Mouse (Mus musculus) kidney, postnatal 0 days (tissue): Measurements from ENCODE around the gene Olfr1386. TPM values are rescaled to one million over a fixed set of nuclear protein-coding genes. Genes with fewer than 3 reads are reported as not detected.
"Not testable (repeated sequence)": the region's sequence is repeated elsewhere in the genome, so short reads cannot be mapped to it uniquely, and the experiment has no call there.

Experiments
- ATAC-seq: fragments of 200-750 bp; cut with Nextera tagmentation; replicated peaks from 2 replicates; pipeline ENCODE4 v1.8.0; 2017; ENCODE audit warnings: low read depth, moderate number of reproducible peaks, moderate TSS enrichment, moderate library complexity; ENCODE audit not compliant: low FRiP score
- DNase-seq: peaks from one replicate; pipeline ENCODE4 v3.0.0-alpha.2; 2016; ENCODE audit warnings: low spot score
- H3K27ac ChIP-seq: fragments of 300-500 bp; sonication (generic); 2 replicates; pipeline ENCODE4 v1.5.1; 2014; ENCODE audit warnings: mild to moderate bottlenecking
- H3K27me3 ChIP-seq: fragments of 300-500 bp; sonication (generic); 2 replicates; pipeline ENCODE4 v1.6.1; 2014; ENCODE audit warnings: low read length, mixed read lengths; ENCODE audit not compliant: insufficient read depth
- H3K36me3 ChIP-seq: fragments of 300-500 bp; sonication (generic); 2 replicates; pipeline ENCODE4 v1.6.1; 2014; ENCODE audit warnings: low read length, mixed read lengths; ENCODE audit not compliant: insufficient read depth
- H3K4me1 ChIP-seq: fragments of 300-500 bp; sonication (generic); replicated peaks from 2 replicates; pipeline ENCODE4 v1.6.1; 2014; ENCODE audit warnings: antibody characterized with exemption, low read length, mixed read lengths; ENCODE audit not compliant: insufficient read depth
- H3K4me2 ChIP-seq: fragments of 300-500 bp; sonication (generic); 2 replicates; pipeline ENCODE4 v1.6.1; 2014; ENCODE audit warnings: mild to moderate bottlenecking, low read length, moderate library complexity, mixed read lengths
- H3K4me3 ChIP-seq: fragments of 300-500 bp; sonication (generic); replicated peaks from 2 replicates; pipeline ENCODE4 v1.5.1; 2014; ENCODE audit warnings: low read depth, low read length
- H3K9ac ChIP-seq: fragments of 300-500 bp; sonication (generic); 2 replicates; pipeline ENCODE4 v1.6.1; 2014; ENCODE audit warnings: low read depth, low read length
- H3K9me3 ChIP-seq: fragments of 300-500 bp; sonication (generic); replicated peaks from 2 replicates; pipeline ENCODE4 v1.6.1; 2016; ENCODE audit warnings: low read length, inconsistent platforms, mixed read lengths
- CTCF ChIP-seq: IDR thresholded peaks from 2 replicates; pipeline ENCODE4 v1.5.1; 2016; ENCODE audit warnings: antibody characterized with exemption, low read depth, mild to moderate bottlenecking, moderate library complexity
- WGBS: fragments of 180-500 bp; shearing (Covaris S2); extraction: QIAGEN DNeasy Blood & Tissue Kit; methylation state at CpG from one replicate; pipeline ENCODE4 v1.1.7; 2014; 5-methylcytosine and 5-hydroxymethylcytosine counted together
- polyA plus RNA-seq: library from polyadenylated mRNA; unstranded; fragments of >200 nt; fragmentation: Nextera tagmentation; extraction: Ambion mirVana; gene quantifications from 2 replicates; pipeline ENCODE4 v1.2.1, GENCODE M21; 2015

The Olfr1386 gene
- not detected in 2 replicates for polyA plus RNA-seq

GRCm38 (mm10) chr11:49464746-49465145 lies at the start of gene Olfr1386:
TSS of gene Olfr1386 (plus strand) at chr11:49465046.
- not testable (repeated sequence) for H3K27me3 ChIP-seq, H3K4me1 ChIP-seq, H3K27ac ChIP-seq, H3K36me3 ChIP-seq, H3K9ac ChIP-seq, H3K4me2 ChIP-seq, H3K4me3 ChIP-seq, H3K9me3 ChIP-seq, DNase-seq, ATAC-seq
- 83% methylated on average over 2 of the region's 3 CpGs for WGBS

GRCm38 (mm10) chr11:49422767-49423166 lies 42.1 kb upstream of the Olfr1386 start, which contains the start of gene Olfr1389:
TSS of gene Olfr1389 (plus strand) at chr11:49423067.
- ATAC-seq (no peak), DNase-seq (no peak)
- Histone ChIP-seq H3K9ac (no peak within 1 kb of the TSS), H3K27ac (no peak within 1 kb of the TSS), H3K9me3 (no peaks in the 10 kb centered on the region), H3K27me3 (no peaks in the 10 kb centered on the region), H3K4me3 (no peak within 1 kb of the TSS), H3K4me2 (no peak within 1 kb of the TSS), H3K4me1 (no peaks in the 10 kb centered on the region), H3K36me3 (no peaks in the 10 kb centered on the region)
- TF ChIP-seq CTCF = no peak
- WGBS = 94% methylated on average over 2 of the region's 2 CpGs

GRCm38 (mm10) chr11:49425257-49425927 lies 39.5 kb upstream of the Olfr1386 start:
- no peak for ATAC-seq
- Histone ChIP-seq H3K4me3 (no peak overlapping the region), H3K4me1 (no peaks in the 10 kb centered on the region), H3K27me3 (no peaks in the 10 kb centered on the region), H3K9me3 (no peaks in the 10 kb centered on the region), H3K36me3 (no peaks in the 10 kb centered on the region), H3K9ac (no peak overlapping the region), H3K4me2 (no peak overlapping the region), H3K27ac (no peak overlapping the region)
- TF ChIP-seq CTCF = no peak
- WGBS = 87% methylated on average over 1 of the region's 1 CpGs
- DNase-seq = no peak

- DNase-seq = no peak
- H3K4me3 ChIP-seq = no peak overlapping the region
- no peak overlapping the region for H3K27ac ChIP-seq
- H3K9me3 ChIP-seq = no peaks in the 10 kb centered on the region; the same call in 1 of the 2 replicates
- TF ChIP-seq CTCF = no peak
- no peaks in the 10 kb centered on the region for H3K4me1 ChIP-seq
- 89% methylated on average over 2 of the region's 2 CpGs for WGBS
- H3K9ac ChIP-seq = no peak overlapping the region
- no peak overlapping the region for H3K4me2 ChIP-seq
- H3K36me3 ChIP-seq = no peaks in the 10 kb centered on the region
- no peaks in the 10 kb centered on the region for H3K27me3 ChIP-seq
- ATAC-seq = no peak
Measured at GRCm38 (mm10) chr11:49429641-49430040, 35.2 kb upstream of the Olfr1386 start.

- Histone ChIP-seq H3K4me1 (no peaks in the 10 kb centered on the region), H3K4me2 (no peak within 1 kb of the TSS), H3K9me3 (no peaks in the 10 kb centered on the region; the same call in 1 of the 2 replicates), H3K9ac (no peak within 1 kb of the TSS), H3K27ac (no peak within 1 kb of the TSS), H3K36me3 (no peaks in the 10 kb centered on the region), H3K4me3 (no peak within 1 kb of the TSS), H3K27me3 (no peaks in the 10 kb centered on the region)
- no peak for ATAC-seq
- WGBS = 69% methylated on average over 3 of the region's 3 CpGs
- no peak for TF ChIP-seq CTCF
- no peak for DNase-seq
Measured at GRCm38 (mm10) chr11:49436411-49436810, 28.4 kb upstream of the Olfr1386 start, which contains the start of gene Olfr1388. TSS of gene Olfr1388 (plus strand) at chr11:49436624.

GRCm38 (mm10) chr11:49455043-49455442 lies 9.8 kb upstream of the Olfr1386 start, which contains the start of gene Olfr1387:
TSS of gene Olfr1387 (plus strand) at chr11:49455343.
- DNase-seq (no peak), ATAC-seq (no peak)
- H3K4me2 ChIP-seq = no peak within 1 kb of the TSS
- no peaks in the 10 kb centered on the region for H3K27me3 ChIP-seq
- H3K9ac ChIP-seq = no peak within 1 kb of the TSS
- H3K27ac ChIP-seq = no peak within 1 kb of the TSS
- TF ChIP-seq CTCF = no peak
- H3K4me3 ChIP-seq = no peak within 1 kb of the TSS
- no peaks in the 10 kb centered on the region for H3K9me3 ChIP-seq
- WGBS = 70% methylated on average over 1 of the region's 1 CpGs
- H3K4me1 ChIP-seq = no peaks in the 10 kb centered on the region
- no peaks in the 10 kb centered on the region for H3K36me3 ChIP-seq
